Mouse (Mus musculus): ENCODE measurements at regions not wholly inside any gene's neighbourhood (a gene's known extent, or its start where the extent isn't known, plus 50 kb on each side); places are given as distances from the start of the nearest gene placed in this dataset.

- no peaks in the 10 kb centered on the region for H3K4me1 ChIP-seq (ENCODE audit: control insufficient read depth, insufficient read depth, low read length)
- H3K9me3 ChIP-seq (replicated peaks; ENCODE audit: control insufficient read depth, insufficient read depth, low read length, poor library complexity, severe bottlenecking) = no peaks in the 10 kb centered on the region
- H3K27me3 ChIP-seq (ENCODE audit: control insufficient read depth, insufficient read depth, low read length, poor library complexity, severe bottlenecking) = no peaks in the 10 kb centered on the region
- H3K36me3 ChIP-seq (ENCODE audit: control insufficient read depth, insufficient read depth, low read length, poor library complexity, severe bottlenecking) = no peaks in the 10 kb centered on the region
- no peak overlapping the region for H3K27ac ChIP-seq (ENCODE audit: insufficient read depth, low read length)
- TF ChIP-seq EP300 (IDR thresholded peaks at IDR 0.05; ENCODE audit: insufficient read depth, low read depth, low read length) = no peak
- TF ChIP-seq POLR2A (IDR thresholded peaks at IDR 0.05; ENCODE audit: insufficient read depth, low read length) = no peak
- no peak for TF ChIP-seq CTCF (IDR thresholded peaks at IDR 0.05; ENCODE audit: low read depth, low read length)
- H3K9ac ChIP-seq (ENCODE audit: low read depth, poor library complexity, severe bottlenecking) = no peak overlapping the region
- H3K4me3 ChIP-seq (ENCODE audit: low read depth, low read length) = no peak overlapping the region
Observed at GRCm38 (mm10) chr6:118330496-118330895, 88.8 kb downstream of the Bms1 start.

- H3K27me3 ChIP-seq (ENCODE audit: control insufficient read depth, insufficient read depth, low read length, poor library complexity, severe bottlenecking) = no peaks in the 10 kb centered on the region
- no peak overlapping the region for H3K9ac ChIP-seq (ENCODE audit: low read depth, poor library complexity, severe bottlenecking)
- peak; percentile 67 for TF ChIP-seq CTCF (IDR thresholded peaks at IDR 0.05; ENCODE audit: low read depth, low read length)
- no peak for TF ChIP-seq POLR2A (IDR thresholded peaks at IDR 0.05; ENCODE audit: insufficient read depth, low read length)
- no peaks in the 10 kb centered on the region for H3K4me1 ChIP-seq (ENCODE audit: control insufficient read depth, insufficient read depth, low read length)
- no peaks in the 10 kb centered on the region for H3K9me3 ChIP-seq (replicated peaks; ENCODE audit: control insufficient read depth, insufficient read depth, low read length, poor library complexity, severe bottlenecking)
- H3K27ac ChIP-seq (ENCODE audit: insufficient read depth, low read length) = no peak overlapping the region
- H3K4me3 ChIP-seq (ENCODE audit: low read depth, low read length) = no peak overlapping the region
- no peaks in the 10 kb centered on the region for H3K36me3 ChIP-seq (ENCODE audit: control insufficient read depth, insufficient read depth, low read length, poor library complexity, severe bottlenecking)
Observed at GRCm38 (mm10) chr6:118327458-118327857, 91.8 kb downstream of the Bms1 start.

DNA sequence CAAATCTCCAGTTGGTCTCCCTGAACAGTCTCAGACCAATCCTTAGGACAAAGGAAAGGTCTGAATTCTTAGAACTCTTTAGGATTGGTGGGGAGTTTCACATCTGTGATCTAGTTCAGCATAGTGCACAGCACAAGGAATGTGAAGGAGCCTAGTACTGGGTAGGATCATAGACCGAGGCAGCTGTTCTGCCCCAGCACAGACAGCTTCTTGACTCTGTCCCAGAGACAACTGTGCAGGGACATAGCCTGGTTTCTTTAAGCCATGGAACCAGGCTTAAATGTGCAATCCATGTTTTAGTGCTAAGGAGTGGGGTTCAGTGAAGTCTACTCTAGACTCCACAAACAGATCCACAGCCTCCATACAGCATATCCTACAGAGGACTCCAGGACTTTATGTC, 93.6 kb downstream of the Bms1 start:
- Histone ChIP-seq H3K4me3 (ENCODE audit: low read depth, low read length) (no peak overlapping the region), H3K9ac (ENCODE audit: low read depth, poor library complexity, severe bottlenecking) (no peak overlapping the region), H3K36me3 (ENCODE audit: control insufficient read depth, insufficient read depth, low read length, poor library complexity, severe bottlenecking) (no peaks in the 10 kb centered on the region), H3K27me3 (ENCODE audit: control insufficient read depth, insufficient read depth, low read length, poor library complexity, severe bottlenecking) (no peaks in the 10 kb centered on the region), H3K4me1 (ENCODE audit: control insufficient read depth, insufficient read depth, low read length) (no peaks in the 10 kb centered on the region), H3K9me3 (replicated peaks; ENCODE audit: control insufficient read depth, insufficient read depth, low read length, poor library complexity, severe bottlenecking) (no peaks in the 10 kb centered on the region), H3K27ac (ENCODE audit: insufficient read depth, low read length) (no peak overlapping the region)
- TF ChIP-seq EP300 (IDR thresholded peaks at IDR 0.05; ENCODE audit: insufficient read depth, low read depth, low read length) (no peak), POLR2A (IDR thresholded peaks at IDR 0.05; ENCODE audit: insufficient read depth, low read length) (no peak), CTCF (IDR thresholded peaks at IDR 0.05; ENCODE audit: low read depth, low read length) (no peak)

DNA sequence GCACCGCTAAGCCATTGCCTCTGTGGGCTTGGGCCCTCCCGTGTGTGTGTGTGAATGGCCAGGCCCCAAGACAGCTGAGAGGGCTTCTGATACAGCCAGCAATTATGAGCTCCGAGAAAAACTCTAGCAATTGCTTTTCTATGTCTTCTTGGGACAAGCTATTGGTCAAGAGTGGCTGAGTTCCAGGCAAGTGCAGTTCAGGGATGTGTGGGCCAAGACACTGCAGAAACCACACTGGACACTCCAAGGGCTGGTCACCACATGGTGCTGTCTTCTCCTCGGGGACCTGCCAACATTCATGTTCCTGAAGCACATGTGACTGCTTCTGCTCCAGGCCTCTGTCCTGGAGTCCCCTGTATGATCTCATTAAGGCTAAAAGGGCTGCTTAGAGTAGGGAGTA, 94.7 kb downstream of the Bms1 start:
- H3K4me1 ChIP-seq (ENCODE audit: control insufficient read depth, insufficient read depth, low read length) = no peaks in the 10 kb centered on the region
- H3K9ac ChIP-seq (ENCODE audit: low read depth, poor library complexity, severe bottlenecking) = no peak overlapping the region
- TF ChIP-seq CTCF (IDR thresholded peaks at IDR 0.05; ENCODE audit: low read depth, low read length) (no peak), EP300 (IDR thresholded peaks at IDR 0.05; ENCODE audit: insufficient read depth, low read depth, low read length) (no peak), POLR2A (IDR thresholded peaks at IDR 0.05; ENCODE audit: insufficient read depth, low read length) (no peak)
- H3K27me3 ChIP-seq (ENCODE audit: control insufficient read depth, insufficient read depth, low read length, poor library complexity, severe bottlenecking) = no peaks in the 10 kb centered on the region
- H3K4me3 ChIP-seq (ENCODE audit: low read depth, low read length) = no peak overlapping the region
- no peaks in the 10 kb centered on the region for H3K36me3 ChIP-seq (ENCODE audit: control insufficient read depth, insufficient read depth, low read length, poor library complexity, severe bottlenecking)
- H3K9me3 ChIP-seq (replicated peaks; ENCODE audit: control insufficient read depth, insufficient read depth, low read length, poor library complexity, severe bottlenecking) = no peaks in the 10 kb centered on the region
- no peak overlapping the region for H3K27ac ChIP-seq (ENCODE audit: insufficient read depth, low read length)

DNA sequence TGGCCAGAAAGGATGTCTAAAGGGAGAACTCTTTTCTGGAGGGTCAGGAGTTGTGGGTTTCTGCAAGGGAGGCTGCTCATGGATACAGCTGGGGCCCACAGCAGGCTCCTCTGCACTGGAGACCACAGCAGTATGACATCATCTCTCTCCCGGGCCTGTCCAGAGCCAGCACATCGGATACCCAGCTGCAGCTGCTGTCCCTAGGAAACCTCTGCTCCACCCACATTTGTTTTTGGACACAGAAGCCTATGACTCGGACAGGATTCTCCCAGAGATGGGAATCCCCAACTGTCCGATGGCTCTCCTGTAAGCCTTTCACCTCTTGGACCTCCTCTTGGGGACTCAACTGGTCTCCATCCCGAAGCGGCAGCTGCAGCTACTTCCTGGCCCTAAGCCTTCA, 96.2 kb downstream of the Bms1 start:
- Histone ChIP-seq H3K4me1 (ENCODE audit: control insufficient read depth, insufficient read depth, low read length) (no peaks in the 10 kb centered on the region), H3K27ac (ENCODE audit: insufficient read depth, low read length) (no peak overlapping the region), H3K4me3 (ENCODE audit: low read depth, low read length) (no peak overlapping the region), H3K27me3 (ENCODE audit: control insufficient read depth, insufficient read depth, low read length, poor library complexity, severe bottlenecking) (no peaks in the 10 kb centered on the region), H3K9me3 (replicated peaks; ENCODE audit: control insufficient read depth, insufficient read depth, low read length, poor library complexity, severe bottlenecking) (no peaks in the 10 kb centered on the region), H3K9ac (ENCODE audit: low read depth, poor library complexity, severe bottlenecking) (no peak overlapping the region), H3K36me3 (ENCODE audit: control insufficient read depth, insufficient read depth, low read length, poor library complexity, severe bottlenecking) (no peaks in the 10 kb centered on the region)
- TF ChIP-seq POLR2A (IDR thresholded peaks at IDR 0.05; ENCODE audit: insufficient read depth, low read length) (no peak), CTCF (IDR thresholded peaks at IDR 0.05; ENCODE audit: low read depth, low read length) (no peak), EP300 (IDR thresholded peaks at IDR 0.05; ENCODE audit: insufficient read depth, low read depth, low read length) (no peak)

- no peaks in the 10 kb centered on the region for H3K27me3 ChIP-seq (ENCODE audit: control insufficient read depth, insufficient read depth, low read length, poor library complexity, severe bottlenecking)
- H3K9me3 ChIP-seq (replicated peaks; ENCODE audit: control insufficient read depth, insufficient read depth, low read length, poor library complexity, severe bottlenecking) = no peaks in the 10 kb centered on the region
- no peaks in the 10 kb centered on the region for H3K36me3 ChIP-seq (ENCODE audit: control insufficient read depth, insufficient read depth, low read length, poor library complexity, severe bottlenecking)
- no peak overlapping the region for H3K4me3 ChIP-seq (ENCODE audit: low read depth, low read length)
- no peak overlapping the region for H3K27ac ChIP-seq (ENCODE audit: insufficient read depth, low read length)
- no peak for TF ChIP-seq EP300 (IDR thresholded peaks at IDR 0.05; ENCODE audit: insufficient read depth, low read depth, low read length)
- TF ChIP-seq CTCF (IDR thresholded peaks at IDR 0.05; ENCODE audit: low read depth, low read length) = no peak
- no peak for TF ChIP-seq POLR2A (IDR thresholded peaks at IDR 0.05; ENCODE audit: insufficient read depth, low read length)
- no peak overlapping the region for H3K9ac ChIP-seq (ENCODE audit: low read depth, poor library complexity, severe bottlenecking)
- H3K4me1 ChIP-seq (ENCODE audit: control insufficient read depth, insufficient read depth, low read length) = no peaks in the 10 kb centered on the region
Observed at GRCm38 (mm10) chr6:118322631-118323030, 96.6 kb downstream of the Bms1 start.

Measured in ES-Bruce4 (cell line).